Mouse (Mus musculus) c-Kit-positive CD71-positive TER-119-negative erythroid progenitor cells, embryonic 14.5 days (primary cell): ENCODE measurements around the gene Gls2.
A peak's percentile ranks its signal among the peaks of the same experiment; 100 is the strongest.
"Not testable (repeated sequence)": the region's sequence is repeated elsewhere in the genome, so short reads cannot be mapped to it uniquely, and the experiment has no call there.

Source experiments
- DNase-seq: peaks from one replicate; pipeline ENCODE4 v3.0.0-alpha.2; 2013; ENCODE audit warnings: low read depth

Gene Gls2

GRCm38 (mm10) chr10:128194024-128194550 lies at the start of gene Gls2:
Gene Gls2 (plus strand): TSS chr10:128194457.
- peak; percentile 98 for DNase-seq

DNA sequence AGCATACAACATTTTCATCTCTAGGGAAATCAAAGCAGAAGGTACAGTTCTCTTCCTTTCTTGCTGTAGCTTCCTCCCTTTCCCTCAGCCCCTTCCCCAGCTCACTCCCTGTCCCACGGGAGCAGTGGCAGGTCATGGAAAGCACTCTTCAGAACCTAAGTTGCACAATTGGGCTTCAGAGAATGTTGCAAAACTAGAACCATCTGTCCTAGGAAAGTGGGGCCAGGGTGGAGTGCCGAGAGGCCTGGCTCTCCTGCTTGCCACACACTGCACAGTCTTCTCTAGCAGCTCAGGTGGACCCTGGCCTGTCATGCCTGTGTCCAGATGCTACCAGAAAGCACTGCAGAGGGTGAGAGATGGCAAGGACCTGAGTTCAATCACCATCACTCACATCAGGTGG lies 49.3 kb upstream of the Gls2 start:
- no peak for DNase-seq

GRCm38 (mm10) chr10:128148789-128149365 lies 45.4 kb upstream of the Gls2 start:
- no peak for DNase-seq

DNA sequence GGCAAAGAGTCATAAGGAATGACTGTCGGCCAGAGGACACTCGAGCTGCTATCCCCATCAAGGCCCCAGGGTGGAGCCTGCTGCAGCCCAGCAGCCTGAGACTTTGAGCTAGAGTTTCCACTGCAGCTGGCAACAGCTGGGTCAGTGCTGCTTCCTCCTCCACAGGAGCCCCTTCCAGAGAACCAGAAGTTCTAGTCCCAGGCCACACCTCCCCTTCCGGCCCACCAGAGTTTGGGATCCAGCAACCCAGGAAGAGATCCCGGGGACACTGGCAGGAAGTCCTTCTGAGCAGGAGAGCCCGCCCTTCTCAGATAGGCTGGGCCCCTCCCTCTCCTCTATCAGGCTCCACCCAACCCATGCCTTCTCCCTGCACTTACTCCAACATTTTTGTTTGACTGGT lies 44.7 kb upstream of the Gls2 start:
- DNase-seq = peak; percentile 65

DNA sequence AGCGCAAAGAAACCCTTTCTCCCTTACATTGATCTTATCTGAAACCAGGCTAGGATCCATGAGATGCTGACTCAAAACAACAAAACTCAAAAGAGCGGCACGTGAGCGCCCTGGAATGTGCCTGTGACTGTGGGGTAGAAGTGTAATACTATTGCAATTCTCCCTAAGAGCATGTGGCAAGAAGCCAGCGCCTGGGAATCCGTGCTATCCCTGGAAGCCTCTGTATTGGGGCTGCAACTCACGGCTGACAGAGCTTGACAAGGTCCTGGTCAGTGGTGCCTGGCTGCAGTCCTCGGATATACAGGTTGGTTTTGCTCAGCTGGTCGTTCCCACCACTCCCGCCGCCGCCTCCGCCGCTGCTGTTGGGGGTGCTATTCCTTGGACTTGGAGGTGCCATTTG lies 43.3 kb upstream of the Gls2 start:
- no peak for DNase-seq

DNA sequence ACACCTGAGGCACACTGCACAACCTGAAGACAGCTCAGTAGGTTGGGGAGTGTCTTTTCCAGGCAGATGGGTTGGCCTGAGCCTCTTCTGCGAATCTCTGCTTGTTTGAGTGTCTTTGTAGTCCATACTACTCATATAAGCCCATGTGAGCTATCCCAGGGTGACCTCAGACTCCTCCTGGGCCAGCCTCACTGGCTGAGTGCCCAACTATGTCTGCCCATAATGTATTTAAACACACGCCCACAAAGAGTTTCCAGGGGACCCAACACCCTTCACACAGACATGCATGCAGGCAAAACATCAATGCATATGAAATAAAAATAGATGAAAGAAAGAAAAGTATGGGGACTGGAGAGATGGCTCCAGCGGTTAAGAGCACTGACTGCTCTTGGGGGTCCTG lies 40.3 kb upstream of the Gls2 start:
- no peak for DNase-seq

GRCm38 (mm10) chr10:128165726-128166125 lies 28.5 kb upstream of the Gls2 start:
- DNase-seq = not testable (repeated sequence)

GRCm38 (mm10) chr10:128167091-128167490 lies 27.2 kb upstream of the Gls2 start:
- DNase-seq = no peak

DNA sequence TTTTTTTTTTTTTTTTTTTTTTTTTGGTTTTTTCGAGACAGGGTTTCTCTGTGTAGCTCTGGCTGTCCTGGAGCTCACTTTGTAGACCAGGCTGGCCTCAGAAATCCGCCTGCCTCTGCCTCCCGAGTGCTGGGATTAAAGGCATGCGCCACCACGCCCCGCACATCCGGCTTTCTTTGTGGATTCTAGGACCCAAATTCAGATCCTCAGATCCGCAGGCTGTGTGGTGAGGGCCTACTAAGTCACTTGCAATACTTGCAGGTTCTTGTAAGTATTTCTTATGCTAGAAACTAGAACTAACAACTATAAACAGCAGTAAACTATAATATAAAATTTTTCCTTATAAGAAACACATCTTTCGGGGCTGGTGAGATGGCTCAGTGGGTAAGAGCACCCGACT lies 22.9 kb upstream of the Gls2 start:
- DNase-seq = not testable (repeated sequence)

DNA sequence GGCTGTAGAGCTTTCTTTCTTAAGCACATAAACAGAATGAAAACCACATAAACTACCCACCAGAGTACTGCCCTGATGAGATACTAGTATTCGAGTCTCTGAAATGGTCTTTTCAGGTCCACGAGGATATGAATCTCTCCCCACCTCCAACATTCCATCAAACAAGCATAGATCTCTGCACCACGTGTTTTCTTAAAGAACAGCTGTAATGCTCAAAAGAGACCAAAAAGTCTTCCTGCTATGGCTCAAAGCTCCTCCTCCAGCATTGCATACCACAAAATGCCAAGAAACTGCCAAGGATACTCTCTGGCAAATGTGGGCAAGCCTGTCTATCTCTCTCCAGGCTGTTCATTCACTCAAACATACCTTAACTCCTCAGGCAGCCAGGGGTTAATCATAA lies 19.0 kb upstream of the Gls2 start:
- DNase-seq = no peak

GRCm38 (mm10) chr10:128175996-128176755 lies 18.1 kb upstream of the Gls2 start:
- DNase-seq = peak; percentile 71

DNA sequence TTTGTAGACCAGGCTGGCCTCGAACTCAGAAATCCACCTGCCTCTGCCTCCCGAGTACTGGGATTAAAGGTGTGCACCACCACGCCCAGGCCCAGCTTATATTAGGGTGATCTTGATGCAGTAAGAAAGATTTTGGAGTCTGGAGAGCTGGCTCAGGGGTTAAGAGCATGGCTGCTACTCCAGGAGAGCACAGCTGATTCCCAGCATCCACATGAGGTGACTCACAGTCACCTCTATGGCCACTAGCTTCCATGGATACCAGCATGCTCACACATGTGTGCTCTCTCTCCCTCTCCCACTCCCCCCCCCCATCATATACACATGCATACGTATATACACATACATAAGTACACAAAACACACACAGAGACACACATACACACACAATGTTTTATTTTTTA lies 16.9 kb upstream of the Gls2 start:
- no peak for DNase-seq

DNA sequence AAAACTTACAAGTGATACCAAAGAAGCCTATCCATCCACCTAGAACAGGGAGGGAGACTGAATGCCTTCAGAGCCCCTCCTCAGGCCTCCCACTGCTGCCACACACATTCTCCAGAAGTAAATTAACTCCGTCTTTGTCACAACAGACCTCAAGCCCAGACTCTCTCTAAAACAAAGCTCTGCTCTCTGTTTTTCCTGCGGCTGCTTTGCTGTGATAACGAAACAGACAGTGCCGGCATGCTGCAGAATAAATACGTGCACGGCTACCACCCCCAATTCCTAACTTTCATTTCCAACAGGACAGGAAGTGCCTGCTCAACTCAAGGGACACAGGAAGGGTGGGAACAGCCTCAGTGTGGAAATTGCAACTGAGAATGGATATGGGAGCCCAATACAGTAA lies 14.3 kb upstream of the Gls2 start, which contains the start of gene Rbms2:
TSS of gene Rbms2 (minus strand) at position 309 of the 400 bp plus-strand sequence.
- DNase-seq = no peak

GRCm38 (mm10) chr10:128184296-128184695 lies 10.0 kb upstream of the Gls2 start:
- no peak for DNase-seq

DNA sequence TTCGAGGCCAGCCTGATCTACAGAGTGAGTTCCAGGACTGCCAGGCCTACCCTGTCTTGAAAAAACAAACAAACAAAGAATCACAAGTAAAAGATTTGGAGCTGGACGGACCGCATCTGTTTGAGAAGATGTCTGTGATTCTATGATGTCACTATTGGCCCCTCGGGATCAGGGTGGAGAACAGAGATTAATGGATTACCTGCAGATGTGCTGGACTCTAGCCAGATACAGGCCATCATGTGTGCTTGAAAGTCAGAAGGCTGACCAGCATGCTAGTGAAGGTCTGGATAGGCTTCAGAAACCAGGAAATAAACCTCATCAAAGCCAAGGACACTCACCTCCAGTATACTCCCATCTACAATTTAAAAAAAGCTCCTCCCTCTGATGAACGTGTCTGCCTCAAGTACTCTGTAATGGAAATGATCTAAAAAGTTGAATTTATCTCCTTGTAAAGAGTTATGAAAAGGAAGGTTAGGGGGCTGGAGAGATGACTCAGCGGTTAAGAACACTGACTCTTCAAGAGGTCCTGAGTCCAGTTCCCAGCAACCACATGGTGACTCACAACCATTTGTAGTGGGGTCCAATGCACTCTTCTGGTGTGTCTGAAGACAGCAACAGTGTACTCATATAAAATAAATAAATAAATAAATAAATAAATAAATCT lies 8.8 kb upstream of the Gls2 start:
- DNase-seq = no peak

DNA sequence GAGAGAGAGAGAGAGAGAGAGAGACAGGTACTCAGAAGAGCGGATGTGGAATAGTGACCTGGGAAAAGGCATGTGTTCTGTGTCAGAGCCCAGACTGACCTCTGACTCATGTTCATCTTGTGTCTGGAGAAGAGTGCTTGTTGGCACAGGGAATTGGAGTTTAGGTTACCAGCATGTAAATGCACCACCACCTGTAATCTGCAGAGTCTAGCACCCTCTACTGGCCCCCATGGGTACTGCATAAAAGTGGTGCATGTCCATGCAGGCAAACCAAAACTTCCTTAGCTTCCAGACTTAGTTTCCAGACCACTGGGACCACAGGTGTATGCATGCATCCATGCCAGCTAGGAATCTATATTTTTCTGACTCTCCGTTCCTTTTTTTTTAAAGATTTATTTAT lies 8.3 kb upstream of the Gls2 start:
- peak; percentile 90 for DNase-seq

GRCm38 (mm10) chr10:128187181-128187605 lies 7.1 kb upstream of the Gls2 start:
- DNase-seq = peak; percentile 66

DNA sequence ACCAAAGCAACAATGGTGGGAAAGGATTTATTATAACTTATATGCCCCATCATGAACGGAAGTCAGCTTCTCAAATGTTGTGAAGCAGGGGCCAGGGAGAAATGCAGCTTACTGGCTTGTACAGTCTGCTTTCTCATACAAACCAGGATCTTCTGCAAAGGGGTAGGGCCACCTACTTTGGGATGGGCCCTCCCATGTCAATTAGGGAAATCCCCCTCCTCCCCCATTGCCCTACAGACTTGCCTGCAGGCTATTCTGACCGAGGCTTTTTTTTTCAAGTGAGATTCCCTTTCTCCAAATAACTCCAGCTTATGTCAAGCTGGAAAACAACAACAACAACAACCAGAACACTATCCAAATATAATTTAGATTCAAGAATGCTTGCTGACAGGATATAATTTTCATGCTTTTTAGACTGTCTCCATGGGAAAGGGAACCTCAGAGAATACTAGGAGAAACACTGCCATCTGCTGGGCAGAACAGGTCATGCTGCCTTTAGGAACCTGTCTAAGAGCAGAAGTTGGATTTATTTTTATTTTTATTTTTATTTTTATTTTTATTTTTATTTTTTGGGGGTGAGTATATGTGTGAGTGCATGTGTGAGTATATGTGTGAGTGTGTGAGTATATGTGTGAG lies 5.9 kb upstream of the Gls2 start:
- peak; percentile 79 for DNase-seq

DNA sequence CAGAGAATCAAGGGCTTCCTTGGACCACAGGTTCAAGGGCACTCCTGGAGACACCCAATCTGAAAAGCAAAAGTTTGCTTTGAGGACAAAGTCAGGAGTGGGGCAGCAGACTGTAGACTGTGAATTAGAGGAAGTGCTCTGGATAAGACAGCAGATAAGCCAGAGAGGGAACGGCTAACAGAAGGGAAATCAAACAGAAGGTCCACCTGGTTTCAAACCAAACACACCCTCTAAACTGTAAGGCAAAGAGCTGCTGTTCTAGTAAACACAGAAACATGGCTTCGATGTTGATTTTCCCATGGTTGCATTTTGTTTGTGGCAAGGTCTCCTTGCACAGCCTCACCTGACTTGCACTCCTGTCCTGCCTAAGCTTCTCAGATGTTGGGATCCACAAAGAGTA lies 2.8 kb upstream of the Gls2 start:
- DNase-seq = no peak

GRCm38 (mm10) chr10:128192030-128192766 lies 2.1 kb upstream of the Gls2 start:
- not testable (repeated sequence) for DNase-seq

DNA sequence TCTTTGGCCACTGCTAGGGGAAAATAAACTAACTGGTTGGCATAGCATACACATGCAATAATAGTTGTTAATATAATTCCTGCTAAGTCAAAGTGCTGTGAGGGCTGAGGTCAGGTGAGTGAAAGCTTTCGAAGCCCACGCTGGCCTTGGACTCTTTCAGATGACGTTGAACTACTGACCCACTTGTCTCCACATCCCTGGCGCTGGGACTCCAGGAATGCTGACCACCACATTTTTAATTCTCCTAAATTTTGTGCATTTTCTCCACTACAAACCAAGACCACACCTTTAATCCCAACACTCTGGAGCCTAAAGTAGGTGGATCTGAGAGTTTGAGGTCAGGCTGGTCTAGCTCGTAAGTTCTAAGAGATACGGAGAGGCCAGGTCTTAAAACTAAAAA lies 1.1 kb upstream of the Gls2 start:
- no peak for DNase-seq
